Mouse (Mus musculus) embryonic facial prominence, embryonic 13.5 days (tissue): ENCODE data around the gene Ccdc141. TPM values are rescaled to one million over a fixed set of nuclear protein-coding genes. Genes with fewer than 3 reads are reported as not detected.

ENCODE experiments used
- ATAC-seq: fragments of 200-750 bp; cut with Nextera tagmentation; 2 replicates; pipeline ENCODE4 v1.8.0; 2017; ENCODE audit warnings: low read depth; ENCODE audit not compliant: insufficient number of reproducible peaks, insufficient read depth, low FRiP score, low TSS enrichment
- H3K27ac ChIP-seq: fragments of 300-500 bp; sonication (generic); 2 replicates; pipeline ENCODE4 v1.5.1; 2015; ENCODE audit warnings: moderate library complexity, mild to moderate bottlenecking, inconsistent platforms
- H3K27me3 ChIP-seq: fragments of 300-500 bp; sonication (generic); 2 replicates; pipeline ENCODE4 v1.6.1; 2015; ENCODE audit warnings: mild to moderate bottlenecking, inconsistent platforms
- H3K36me3 ChIP-seq: fragments of 300-500 bp; sonication (generic); 2 replicates; pipeline ENCODE4 v1.6.1; 2015; ENCODE audit warnings: mild to moderate bottlenecking, inconsistent platforms
- H3K4me1 ChIP-seq: fragments of 300-500 bp; sonication (generic); 2 replicates; pipeline ENCODE4 v1.6.1; 2015; ENCODE audit warnings: inconsistent platforms
- H3K4me2 ChIP-seq: fragments of 300-500 bp; sonication (generic); 2 replicates; pipeline ENCODE4 v1.6.1; 2015; ENCODE audit warnings: moderate library complexity, mild to moderate bottlenecking, inconsistent platforms
- H3K4me3 ChIP-seq: fragments of 300-500 bp; sonication (generic); 2 replicates; pipeline ENCODE4 v1.5.1; 2015; ENCODE audit warnings: mild to moderate bottlenecking, inconsistent platforms
- H3K9ac ChIP-seq: fragments of 300-500 bp; sonication (generic); 2 replicates; pipeline ENCODE4 v1.6.1; 2015; ENCODE audit warnings: mild to moderate bottlenecking, inconsistent platforms
- H3K9me3 ChIP-seq: fragments of 300-500 bp; sonication (generic); 2 replicates; pipeline ENCODE4 v1.6.1; 2016; ENCODE audit warnings: inconsistent platforms
- WGBS: fragments of 180-500 bp; shearing (Covaris S2); methylation state at CpG from one replicate; pipeline ENCODE4 v1.1.7; 2015; ENCODE audit warnings: mixed read lengths; 5-methylcytosine and 5-hydroxymethylcytosine counted together
- microRNA-seq: library from miRNA; unstranded; fragments of <30 nt; microRNA quantifications from one replicate; pipeline ENCODE4, GENCODE M21; 2016
- polyA plus RNA-seq: library from polyadenylated mRNA; unstranded; fragments of >200 nt; fragmentation: Nextera tagmentation; extraction: Ambion mirVana; gene quantifications from 2 replicates; pipeline ENCODE4 v1.2.1, GENCODE M21; 2015

The Ccdc141 gene
- polyA plus RNA-seq, 1 experiment from 2014 or later, result 4.7 TPM

DNA sequence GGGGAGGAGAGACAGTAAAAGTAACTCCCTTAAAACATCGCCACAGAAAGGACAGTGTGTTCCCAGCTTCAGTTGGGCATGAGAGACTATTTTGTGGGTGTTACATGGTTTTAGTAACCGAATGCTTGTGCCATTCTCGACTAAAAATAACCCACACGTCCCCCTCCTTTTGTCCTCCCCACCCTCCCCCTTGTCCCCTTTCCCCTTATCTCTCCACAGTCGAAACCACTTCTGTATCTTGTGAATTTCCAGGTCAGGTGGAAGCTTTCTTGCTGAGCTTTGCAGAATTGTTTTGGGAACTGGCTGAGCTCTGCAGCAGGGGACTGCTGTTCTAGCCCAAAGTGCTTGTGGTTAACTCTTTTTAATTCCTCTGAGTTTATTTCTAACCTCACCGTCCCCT lies 200.2 kb downstream of the Ccdc141 start:
- Histone ChIP-seq H3K9ac (no peak overlapping the region), H3K36me3 (no peaks in the 10 kb centered on the region), H3K4me3 (no peak overlapping the region), H3K9me3 (no peaks in the 10 kb centered on the region), H3K4me1 (no peaks in the 10 kb centered on the region), H3K27me3 (no peaks in the 10 kb centered on the region), H3K27ac (no peak overlapping the region), H3K4me2 (no peak overlapping the region)
- no peak for ATAC-seq
- WGBS, result 58% methylated on average over 6 of the region's 6 CpGs

DNA sequence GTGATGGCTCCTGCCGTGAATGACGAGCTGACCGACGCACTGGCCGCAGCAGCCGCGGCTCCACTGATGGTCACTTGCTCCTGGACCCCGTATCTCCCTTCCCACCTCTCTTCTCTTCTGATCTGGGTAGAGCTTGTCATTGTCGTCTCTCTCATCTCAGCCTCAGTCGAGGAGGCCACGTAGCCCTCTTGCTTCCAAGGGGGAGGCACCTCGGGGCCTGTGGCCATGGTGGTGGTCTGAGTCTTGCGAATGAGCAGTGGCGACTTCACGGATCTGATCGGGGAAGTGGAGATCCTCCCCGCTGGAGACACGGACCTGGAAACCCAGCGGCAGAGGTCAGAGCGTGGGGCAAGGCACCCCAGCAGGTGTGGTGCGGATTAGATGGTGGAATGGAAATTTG lies 200.8 kb downstream of the Ccdc141 start:
- Histone ChIP-seq H3K4me3 (no peak overlapping the region), H3K9me3 (no peaks in the 10 kb centered on the region), H3K4me2 (no peak overlapping the region), H3K27ac (no peak overlapping the region), H3K4me1 (no peaks in the 10 kb centered on the region), H3K9ac (no peak overlapping the region), H3K36me3 (no peaks in the 10 kb centered on the region), H3K27me3 (no peaks in the 10 kb centered on the region)
- no peak for ATAC-seq
- WGBS, result 74% methylated on average over 21 of the region's 21 CpGs

DNA sequence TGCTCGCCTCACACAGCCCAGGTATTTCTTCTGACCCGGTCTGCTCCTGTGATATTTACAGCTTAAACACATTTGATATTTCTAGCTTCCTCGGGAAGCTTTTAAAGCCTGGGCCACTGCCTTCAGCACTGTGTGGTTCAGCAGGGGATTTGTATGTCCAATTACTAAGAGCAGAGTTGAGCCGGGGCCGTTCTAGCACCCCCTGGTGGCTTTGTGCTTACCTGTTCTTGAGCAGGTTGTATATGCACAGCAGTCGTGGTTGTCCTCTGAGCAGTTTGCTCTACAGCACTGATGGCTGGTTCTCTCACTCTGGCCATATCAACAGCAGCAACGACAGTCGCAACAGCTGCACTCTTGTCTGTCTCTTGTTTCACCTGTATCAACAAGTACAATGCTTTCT lies 201.5 kb downstream of the Ccdc141 start:
- Histone ChIP-seq H3K9ac (no peak overlapping the region), H3K27ac (no peak overlapping the region), H3K4me2 (no peak overlapping the region), H3K27me3 (no peaks in the 10 kb centered on the region), H3K36me3 (no peaks in the 10 kb centered on the region), H3K4me1 (no peaks in the 10 kb centered on the region), H3K4me3 (no peak overlapping the region), H3K9me3 (no peaks in the 10 kb centered on the region)
- ATAC-seq, result 0 out of 2 replicates have a peak, but pooled peaks have one; percentile 59
- WGBS, result 31% methylated on average over 8 of the region's 8 CpGs

DNA sequence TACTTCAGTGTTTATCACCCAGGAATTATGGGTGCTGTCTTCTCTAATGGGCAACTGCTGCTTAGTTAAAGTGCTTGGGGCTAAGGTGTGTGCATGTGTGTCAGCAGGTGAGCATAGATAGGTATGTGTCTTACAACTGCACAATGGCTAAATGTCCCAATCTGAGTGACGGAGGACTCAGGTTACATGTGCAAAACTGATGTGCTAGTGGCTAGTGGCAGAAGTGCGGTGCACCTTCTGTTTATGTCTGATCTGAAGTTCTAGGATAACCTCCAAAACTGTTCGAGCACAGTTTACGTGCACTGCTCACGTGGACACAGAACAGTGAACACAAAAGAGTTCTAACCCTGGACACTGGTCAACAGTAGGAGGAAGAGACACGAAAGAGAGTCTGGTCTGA lies 203.9 kb downstream of the Ccdc141 start:
- H3K4me3 ChIP-seq, result no peak overlapping the region
- no peaks in the 10 kb centered on the region for H3K9me3 ChIP-seq
- H3K4me1 ChIP-seq, result no peaks in the 10 kb centered on the region
- WGBS, result 86% methylated on average over 6 of the region's 6 CpGs
- H3K4me2 ChIP-seq, result no peak overlapping the region
- no peaks in the 10 kb centered on the region for H3K36me3 ChIP-seq
- no peak overlapping the region for H3K9ac ChIP-seq
- H3K27me3 ChIP-seq, result no peaks in the 10 kb centered on the region
- ATAC-seq, result no peak
- no peak overlapping the region for H3K27ac ChIP-seq

DNA sequence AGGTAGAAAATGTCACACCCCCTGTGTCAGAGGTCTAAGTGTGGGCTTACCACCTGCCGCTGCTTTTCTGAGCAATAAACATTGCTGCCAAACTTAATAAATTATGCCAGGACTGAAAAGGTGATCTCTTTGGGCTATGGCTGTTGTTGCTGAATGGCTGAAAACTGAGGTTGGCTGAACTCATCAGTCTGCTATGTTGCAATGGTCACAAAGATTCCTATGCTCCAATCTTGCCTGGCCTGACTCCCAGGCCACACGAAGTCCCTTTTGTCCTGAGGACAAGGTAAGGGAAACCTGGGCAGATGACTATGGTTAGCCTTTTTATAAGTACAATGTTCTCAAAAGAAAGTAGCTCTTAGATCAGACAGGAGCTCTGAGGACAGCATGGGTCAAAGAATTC lies 204.4 kb downstream of the Ccdc141 start:
- Histone ChIP-seq H3K27me3 (no peaks in the 10 kb centered on the region), H3K36me3 (no peaks in the 10 kb centered on the region), H3K27ac (no peak overlapping the region), H3K4me2 (no peak overlapping the region), H3K9ac (no peak overlapping the region), H3K4me3 (no peak overlapping the region), H3K4me1 (no peaks in the 10 kb centered on the region), H3K9me3 (no peaks in the 10 kb centered on the region)
- ATAC-seq, result no peak
- 82% methylated on average over 2 of the region's 2 CpGs for WGBS

DNA sequence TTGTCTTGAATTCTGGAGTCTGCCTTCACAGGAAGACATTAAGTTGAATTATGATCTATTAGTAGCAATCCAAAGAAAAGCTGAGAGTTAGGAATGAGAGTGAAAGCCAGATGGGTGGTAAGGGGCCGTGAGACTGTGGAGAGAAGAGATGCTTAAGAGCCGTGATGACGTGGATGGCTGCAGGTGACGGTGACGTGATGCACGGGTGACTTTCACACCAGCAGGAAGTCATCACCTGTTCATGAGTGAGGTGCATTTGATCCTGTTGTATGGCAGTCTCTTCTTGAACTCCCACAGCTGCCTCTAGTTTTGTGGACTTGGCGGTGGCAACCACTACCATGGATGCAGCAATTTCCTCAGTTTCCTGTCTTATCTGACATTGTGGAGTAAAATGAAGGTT lies 204.9 kb downstream of the Ccdc141 start:
- Histone ChIP-seq H3K27me3 (no peaks in the 10 kb centered on the region), H3K27ac (no peak overlapping the region), H3K4me1 (no peaks in the 10 kb centered on the region), H3K4me3 (no peak overlapping the region), H3K9me3 (no peaks in the 10 kb centered on the region), H3K9ac (no peak overlapping the region), H3K36me3 (no peaks in the 10 kb centered on the region), H3K4me2 (no peak overlapping the region)
- no peak for ATAC-seq
- 88% methylated on average over 7 of the region's 7 CpGs for WGBS

DNA sequence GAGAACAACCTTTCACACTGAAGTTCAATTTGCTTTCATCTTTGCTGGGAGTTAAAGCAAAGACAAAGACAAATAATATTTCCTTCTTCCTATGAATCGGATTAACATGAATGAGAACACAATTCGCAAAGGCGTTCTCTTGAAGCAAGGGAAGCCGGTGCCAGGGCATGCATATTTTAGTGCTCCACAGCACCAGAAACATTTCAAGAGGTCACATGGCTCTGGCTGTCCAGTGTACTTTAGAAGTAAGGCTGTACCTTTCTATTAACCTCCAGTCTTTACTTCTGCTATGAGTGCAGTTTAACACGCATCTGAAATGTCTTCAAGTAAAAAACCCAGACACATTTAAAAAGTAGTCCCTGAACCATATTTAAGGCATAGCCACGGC lies 208.4 kb downstream of the Ccdc141 start:
- H3K4me2 ChIP-seq, result no peak overlapping the region
- no peaks in the 10 kb centered on the region for H3K4me1 ChIP-seq
- ATAC-seq, result no peak
- H3K27me3 ChIP-seq, result no peaks in the 10 kb centered on the region
- no peaks in the 10 kb centered on the region for H3K9me3 ChIP-seq
- H3K9ac ChIP-seq, result no peak overlapping the region
- H3K36me3 ChIP-seq, result no peaks in the 10 kb centered on the region
- H3K4me3 ChIP-seq, result no peak overlapping the region
- no peak overlapping the region for H3K27ac ChIP-seq
- WGBS, result 84% methylated on average over 6 of the region's 6 CpGs

DNA sequence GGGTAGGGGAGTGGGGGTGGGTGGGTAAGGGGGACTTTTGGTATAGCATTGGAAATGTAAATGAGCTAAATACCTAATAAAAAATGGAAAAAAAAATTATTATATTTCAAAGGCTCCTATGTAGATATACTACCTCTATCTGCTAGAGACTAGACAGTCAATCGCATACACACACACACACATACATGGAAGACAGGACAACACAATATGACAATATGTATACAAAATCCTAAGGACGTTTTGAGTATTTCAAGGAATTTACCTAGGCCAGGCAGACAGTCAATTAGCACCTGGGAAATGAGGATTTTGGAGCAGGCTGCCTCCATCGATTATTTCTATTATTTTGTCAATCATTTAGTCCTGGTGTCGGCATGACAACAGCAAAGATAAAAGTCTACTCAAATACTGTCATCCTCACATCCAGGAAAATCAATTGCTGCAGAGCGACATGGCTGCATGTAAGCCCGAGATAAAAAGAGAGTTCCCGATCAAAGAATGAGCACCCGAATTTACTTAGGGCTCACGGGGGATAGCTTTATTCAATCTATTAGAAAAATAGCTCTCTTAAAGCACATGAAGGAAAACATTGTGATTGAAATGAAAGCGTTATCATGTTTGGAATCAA lies 208.9 kb downstream of the Ccdc141 start:
- no peak overlapping the region for H3K4me2 ChIP-seq
- WGBS, result 84% methylated on average over 10 of the region's 10 CpGs
- no peak overlapping the region for H3K4me3 ChIP-seq
- no peak for ATAC-seq
- H3K9ac ChIP-seq, result no peak overlapping the region
- no peaks in the 10 kb centered on the region for H3K36me3 ChIP-seq
- H3K4me1 ChIP-seq, result no peaks in the 10 kb centered on the region
- no peaks in the 10 kb centered on the region for H3K9me3 ChIP-seq
- H3K27me3 ChIP-seq, result no peaks in the 10 kb centered on the region
- no peak overlapping the region for H3K27ac ChIP-seq

Small RNA genes within 50 kb of the gene (microRNA-seq; reads per million reads assigned to microRNA genes)
- gene Gm44360, result not detected

Other genes with a start within 250 kb of the Ccdc141 start
- 12.3 and 14.6 TPM in 2 replicates for gene Ttn, start 188.1 kb downstream of the Ccdc141 start, polyA plus RNA-seq
- gene Sestd1, start 110.0 kb upstream of the Ccdc141 start, polyA plus RNA-seq, result 13.1 and 18.7 TPM in 2 replicates